Mouse (Mus musculus): ENCODE measurements around the gene Ino80d. TPM values are rescaled to one million over a fixed set of nuclear protein-coding genes. Genes with fewer than 3 reads are reported as not detected.

Ino80d gene
- total and polyA plus RNA-seq, 2 experiments from 2014 or later = 9.2 to 10.4 TPM

DNA sequence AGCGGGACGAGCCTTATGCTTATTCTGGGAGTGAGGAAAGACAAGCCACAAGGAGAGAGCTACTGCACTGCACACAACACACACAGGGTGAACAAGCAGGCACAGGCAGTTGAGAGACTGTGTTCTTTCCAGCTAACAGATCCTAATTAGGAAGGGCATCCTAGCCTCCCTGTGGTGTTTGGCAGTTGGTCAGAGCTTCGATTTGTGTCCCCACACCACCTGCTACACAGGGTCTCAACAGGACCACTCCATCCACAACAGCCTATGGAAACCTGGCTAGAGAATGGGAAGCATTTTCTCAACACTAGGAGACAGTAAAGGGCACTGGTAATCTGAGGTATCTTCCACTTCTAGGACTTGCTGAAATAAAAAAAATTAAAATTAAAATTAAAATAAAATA, 57.1 kb downstream of the Ino80d start:
- DNase-seq (ENCODE audit: low spot score) (peak; percentile 76), ATAC-seq (peak; percentile 82)
- no peak overlapping the region; the same call in 1 of the 2 replicates for H3K27ac ChIP-seq
- H3K9me3 ChIP-seq (ENCODE audit: low read length) = no peaks in the 10 kb centered on the region
- TF ChIP-seq CTCF (IDR thresholded peaks at IDR 0.05; ENCODE audit: low read depth) = peak; percentile 33; the same call in 1 of the 2 replicates
- H3K27me3 ChIP-seq (ENCODE audit: insufficient read depth, low read length) = no peaks in the 10 kb centered on the region
- no peak overlapping the region for H3K4me3 ChIP-seq (ENCODE audit: low read length)
- WGBS = 54% methylated on average over 3 of the region's 3 CpGs
- peaks cover 4% of the 10 kb centered on the region; the same call in 1 of the 2 replicates for H3K4me1 ChIP-seq (ENCODE audit: insufficient read depth, low read length)
- H3K36me3 ChIP-seq (ENCODE audit: insufficient read depth, low read length) = peaks cover 34% of the 10 kb centered on the region
- H3K4me2 ChIP-seq (ENCODE audit: low read depth, low read length) = no peak overlapping the region
- no peak overlapping the region for H3K9ac ChIP-seq (replicated peaks; ENCODE audit: low read length)

DNA sequence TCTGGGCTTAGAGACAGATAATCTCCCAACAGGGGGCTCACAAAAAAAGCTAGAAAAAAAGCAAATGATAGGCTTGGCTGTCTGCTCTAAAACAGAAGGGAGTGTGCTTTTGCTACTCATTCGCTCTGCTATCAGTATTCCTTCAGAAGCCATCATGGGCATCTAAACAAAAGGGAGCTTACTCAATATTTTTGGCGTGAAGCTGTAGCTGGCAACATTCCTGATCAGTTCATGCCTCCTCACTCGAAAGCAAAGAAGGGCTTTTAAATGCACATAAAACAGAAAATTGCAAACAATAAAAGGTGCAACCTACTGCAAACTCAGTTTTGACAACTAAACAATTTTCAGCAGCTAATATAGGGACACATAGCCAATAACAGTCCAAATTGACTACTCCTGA, 59.1 kb downstream of the Ino80d start:
- H3K4me1 ChIP-seq (ENCODE audit: insufficient read depth, low read length) = peaks cover 4% of the 10 kb centered on the region; the same call in 1 of the 2 replicates
- ATAC-seq (no peak), DNase-seq (ENCODE audit: low spot score) (peak; percentile 23)
- no peak overlapping the region for H3K9ac ChIP-seq (replicated peaks; ENCODE audit: low read length)
- H3K27me3 ChIP-seq (ENCODE audit: insufficient read depth, low read length) = no peaks in the 10 kb centered on the region
- peaks cover 20% of the 10 kb centered on the region for H3K36me3 ChIP-seq (ENCODE audit: insufficient read depth, low read length)
- H3K4me3 ChIP-seq (ENCODE audit: low read length) = no peak overlapping the region
- no peak for TF ChIP-seq CTCF (IDR thresholded peaks at IDR 0.05; ENCODE audit: low read depth)
- WGBS = 37% methylated on average over 3 of the region's 3 CpGs
- no peaks in the 10 kb centered on the region for H3K9me3 ChIP-seq (ENCODE audit: low read length)
- H3K4me2 ChIP-seq (ENCODE audit: low read depth, low read length) = no peak overlapping the region
- H3K27ac ChIP-seq = peak overlapping the region; percentile 15; the same call in 1 of the 2 replicates

DNA sequence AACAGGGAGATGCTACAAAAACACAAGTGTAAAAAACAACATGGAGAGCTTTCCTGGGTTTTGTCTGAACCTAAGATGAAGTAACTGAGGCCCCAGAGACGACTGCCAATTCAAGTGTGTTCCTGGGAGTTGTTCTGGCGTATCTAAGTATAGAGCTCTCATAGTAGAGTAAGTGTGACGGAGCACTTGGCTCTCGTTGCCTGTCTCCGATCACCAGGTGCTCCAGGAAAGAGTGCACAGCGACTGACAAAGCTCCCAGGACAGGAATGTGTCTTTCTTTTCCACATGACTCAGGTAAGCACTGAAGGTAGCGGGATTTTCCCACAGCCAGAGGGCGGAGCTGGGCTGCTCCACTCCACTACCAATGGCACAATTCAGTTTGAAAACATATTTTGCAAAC, 63.6 kb downstream of the Ino80d start:
- Histone ChIP-seq H3K27ac (no peak overlapping the region), H3K36me3 (ENCODE audit: insufficient read depth, low read length) (no peaks in the 10 kb centered on the region), H3K4me2 (ENCODE audit: low read depth, low read length) (no peak overlapping the region), H3K9me3 (ENCODE audit: low read length) (no peaks in the 10 kb centered on the region), H3K4me3 (ENCODE audit: low read length) (no peak overlapping the region), H3K4me1 (ENCODE audit: insufficient read depth, low read length) (peaks cover 8% of the 10 kb centered on the region; the same call in 1 of the 2 replicates), H3K27me3 (ENCODE audit: insufficient read depth, low read length) (no peaks in the 10 kb centered on the region), H3K9ac (replicated peaks; ENCODE audit: low read length) (no peak overlapping the region)
- ATAC-seq (no peak), DNase-seq (ENCODE audit: low spot score) (peak; percentile 10)
- TF ChIP-seq CTCF (IDR thresholded peaks at IDR 0.05; ENCODE audit: low read depth) = no peak
- 72% methylated on average over 8 of the region's 8 CpGs for WGBS

DNA sequence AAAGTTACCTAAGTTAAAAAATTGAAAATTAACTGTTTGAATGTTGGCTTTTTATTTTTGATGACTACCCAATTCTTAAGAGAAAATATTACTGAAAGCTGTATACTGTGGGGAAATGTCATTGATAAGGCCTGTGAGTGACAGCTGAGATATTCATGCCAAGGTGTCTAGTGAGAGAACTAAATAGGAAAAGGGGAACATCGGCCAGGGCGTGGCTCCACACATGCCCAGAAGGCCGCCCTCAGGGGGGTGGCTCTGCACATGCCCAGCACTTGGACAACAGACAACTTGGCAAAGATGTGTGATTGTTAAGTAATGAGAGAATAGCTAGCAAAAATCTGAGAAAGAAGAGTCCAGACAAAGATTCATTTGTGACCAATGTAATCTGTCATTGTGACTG, 64.5 kb downstream of the Ino80d start:
- H3K4me3 ChIP-seq (ENCODE audit: low read length) = no peak overlapping the region
- ATAC-seq (no peak), DNase-seq (ENCODE audit: low spot score) (peak; percentile 59)
- H3K4me1 ChIP-seq (ENCODE audit: insufficient read depth, low read length) = 0 out of 2 replicates have a peak, but pooled peaks cover 4% of the 10 kb centered on the region
- H3K36me3 ChIP-seq (ENCODE audit: insufficient read depth, low read length) = no peaks in the 10 kb centered on the region
- H3K9ac ChIP-seq (replicated peaks; ENCODE audit: low read length) = no peak overlapping the region
- H3K4me2 ChIP-seq (ENCODE audit: low read depth, low read length) = no peak overlapping the region
- no peak overlapping the region for H3K27ac ChIP-seq
- no peaks in the 10 kb centered on the region for H3K9me3 ChIP-seq (ENCODE audit: low read length)
- WGBS = 50% methylated on average over 3 of the region's 3 CpGs
- TF ChIP-seq CTCF (IDR thresholded peaks at IDR 0.05; ENCODE audit: low read depth) = no peak
- no peaks in the 10 kb centered on the region for H3K27me3 ChIP-seq (ENCODE audit: insufficient read depth, low read length)

DNA sequence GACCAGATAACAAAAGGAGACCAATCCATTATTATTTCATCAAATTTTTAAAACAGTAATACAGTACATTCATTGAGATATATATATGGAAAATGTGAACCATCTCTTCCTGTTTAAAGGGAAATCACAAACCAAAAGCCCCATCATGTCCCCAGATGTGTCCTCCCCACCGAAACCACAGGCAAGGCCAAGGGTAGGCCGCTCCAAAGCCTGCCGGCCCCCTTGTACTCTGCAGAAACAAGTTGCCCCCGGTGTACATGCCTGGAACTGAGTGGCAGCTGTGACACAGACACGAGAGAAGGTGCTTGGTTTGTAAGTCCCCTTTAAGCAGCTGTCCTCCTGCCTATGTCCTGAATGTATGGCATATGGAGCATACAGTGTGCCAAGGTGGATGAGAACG, 66.5 kb downstream of the Ino80d start:
- WGBS = 65% methylated on average over 6 of the region's 6 CpGs
- no peaks in the 10 kb centered on the region for H3K27me3 ChIP-seq (ENCODE audit: insufficient read depth, low read length)
- no peaks in the 10 kb centered on the region for H3K9me3 ChIP-seq (ENCODE audit: low read length)
- H3K4me2 ChIP-seq (ENCODE audit: low read depth, low read length) = no peak overlapping the region
- 0 out of 2 replicates have a peak, but pooled peaks have one; percentile 29 for ATAC-seq
- DNase-seq (ENCODE audit: low spot score) = peak; percentile 9
- no peaks in the 10 kb centered on the region for H3K36me3 ChIP-seq (ENCODE audit: insufficient read depth, low read length)
- no peak overlapping the region for H3K27ac ChIP-seq
- no peak overlapping the region for H3K4me3 ChIP-seq (ENCODE audit: low read length)
- TF ChIP-seq CTCF (IDR thresholded peaks at IDR 0.05; ENCODE audit: low read depth) = no peak
- H3K9ac ChIP-seq (replicated peaks; ENCODE audit: low read length) = no peak overlapping the region
- 0 out of 2 replicates have a peak, but pooled peaks cover 4% of the 10 kb centered on the region for H3K4me1 ChIP-seq (ENCODE audit: insufficient read depth, low read length)

DNA sequence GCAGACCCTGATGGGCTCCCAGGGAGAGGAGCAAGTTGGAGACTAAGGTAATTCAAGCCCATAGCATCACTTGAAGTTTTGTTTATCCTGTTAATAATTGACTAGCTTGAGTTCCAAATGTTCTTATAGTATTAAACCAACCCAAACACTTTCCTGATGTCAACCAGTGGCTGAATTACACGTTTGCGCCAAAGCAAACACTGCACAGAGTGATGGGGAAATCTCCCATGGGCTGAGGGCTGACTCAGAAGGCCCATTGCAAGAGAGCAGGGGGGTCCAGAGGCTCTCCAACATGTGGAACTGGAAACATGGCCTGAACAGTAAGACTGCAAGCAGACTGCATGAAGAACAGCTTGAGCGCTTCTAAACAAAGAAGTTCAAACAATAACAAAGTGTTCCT, 81.5 kb downstream of the Ino80d start:
- TF ChIP-seq CTCF (IDR thresholded peaks at IDR 0.05; ENCODE audit: low read depth) = no peak
- Histone ChIP-seq H3K4me2 (ENCODE audit: low read depth, low read length) (no peak overlapping the region), H3K4me3 (ENCODE audit: low read length) (no peak overlapping the region), H3K36me3 (ENCODE audit: insufficient read depth, low read length) (no peaks in the 10 kb centered on the region), H3K4me1 (ENCODE audit: insufficient read depth, low read length) (no peaks in the 10 kb centered on the region), H3K9me3 (ENCODE audit: low read length) (no peaks in the 10 kb centered on the region), H3K27ac (no peak overlapping the region), H3K27me3 (ENCODE audit: insufficient read depth, low read length) (no peaks in the 10 kb centered on the region), H3K9ac (replicated peaks; ENCODE audit: low read length) (no peak overlapping the region)
- WGBS = 79% methylated on average over 3 of the region's 3 CpGs
- ATAC-seq (no peak), DNase-seq (ENCODE audit: low spot score) (no peak)

DNA sequence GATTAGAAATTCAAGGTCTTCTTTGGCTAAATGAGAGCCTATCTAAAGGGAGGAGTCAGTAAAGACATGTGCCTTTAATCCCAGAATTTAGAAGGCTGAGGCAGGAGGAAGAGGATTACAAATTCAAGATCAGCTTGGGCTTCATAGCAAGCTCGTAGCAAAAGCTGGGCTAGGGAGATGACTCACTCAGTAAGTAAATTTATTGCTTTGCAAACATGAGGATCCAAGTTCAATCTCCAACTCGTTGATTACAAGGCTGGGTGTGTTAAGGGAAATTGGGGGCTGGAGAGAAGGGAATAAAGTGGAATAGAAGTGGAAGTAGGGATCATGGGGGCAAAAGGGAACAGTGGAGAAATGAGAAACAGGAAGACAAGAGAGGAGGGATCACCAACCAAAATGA, 94.6 kb downstream of the Ino80d start:
- DNase-seq (ENCODE audit: low spot score) (no peak), ATAC-seq (no peak)
- H3K4me1 ChIP-seq (ENCODE audit: insufficient read depth, low read length) = no peaks in the 10 kb centered on the region
- TF ChIP-seq CTCF (IDR thresholded peaks at IDR 0.05; ENCODE audit: low read depth) = no peak
- H3K27me3 ChIP-seq (ENCODE audit: insufficient read depth, low read length) = no peaks in the 10 kb centered on the region
- no peak overlapping the region for H3K9ac ChIP-seq (replicated peaks; ENCODE audit: low read length)
- H3K27ac ChIP-seq = no peak overlapping the region
- no peak overlapping the region for H3K4me3 ChIP-seq (ENCODE audit: low read length)
- no peak overlapping the region for H3K4me2 ChIP-seq (ENCODE audit: low read depth, low read length)
- no peaks in the 10 kb centered on the region for H3K9me3 ChIP-seq (ENCODE audit: low read length)
- WGBS = 73% methylated on average over 2 of the region's 2 CpGs
- no peaks in the 10 kb centered on the region for H3K36me3 ChIP-seq (ENCODE audit: insufficient read depth, low read length)
